In the genomic region with DNA sequence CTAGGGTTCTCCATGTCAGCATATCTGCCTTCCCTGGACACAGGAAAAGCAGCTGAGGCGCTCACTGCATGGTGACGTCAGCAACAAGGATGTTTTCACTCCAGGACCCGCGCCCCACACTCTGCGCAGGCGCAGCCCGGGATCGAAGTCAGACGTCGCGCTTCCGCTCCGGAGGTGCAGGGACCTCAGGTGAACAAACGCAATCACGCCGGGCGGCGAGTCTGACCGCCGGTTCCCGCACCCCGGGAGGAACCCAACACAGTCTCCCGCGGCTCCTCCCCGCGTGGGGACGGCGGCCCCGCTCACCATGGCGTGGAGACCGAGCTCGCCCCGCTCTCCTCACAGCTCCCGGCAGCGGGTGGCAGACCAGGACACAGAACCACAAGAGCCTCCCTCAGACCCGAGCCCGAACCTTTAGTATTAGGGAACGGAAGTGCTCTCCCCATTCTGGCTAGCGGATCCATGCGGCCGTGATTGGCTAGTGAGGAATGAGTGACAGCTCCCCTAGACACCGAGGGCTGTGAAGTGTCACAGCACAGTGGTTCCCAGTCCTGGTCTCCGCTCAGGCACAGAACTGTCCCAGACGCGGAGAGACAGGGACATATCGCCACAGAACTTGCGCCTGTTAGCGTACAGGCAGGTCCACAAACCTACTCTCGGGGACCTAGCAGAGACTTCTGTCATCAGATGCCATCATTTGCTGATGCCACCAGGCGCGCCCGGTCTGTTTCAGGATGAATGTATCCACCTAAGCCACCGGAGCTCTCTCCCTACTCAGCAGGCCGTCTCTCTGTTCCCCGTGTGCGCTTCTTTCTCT, we compare ENCODE assay signal across 8 mouse cellular contexts. TPM values are rescaled to one million over a fixed set of nuclear protein-coding genes. Genes with fewer than 3 reads are reported as not detected.
DNase-seq lines count a peak whose midpoint lies in the region; ATAC-seq lines count a peak whose summit lies in the region.
"Not testable (repeated sequence)": the region's sequence is repeated elsewhere in the genome, so short reads cannot be mapped to it uniquely, and the experiment has no call there.

No protein-coding gene starts in this region.

- peak overlapping the region; percentile 54 for H3K9ac ChIP-seq in intestine, embryonic 15.5 days

- H3K4me1 ChIP-seq in intestine, embryonic 15.5 days (replicated peaks) = not testable (repeated sequence)

- intact Hi-C loops in left cerebral cortex, postnatal 25 days (cut with DNase I) = loop anchor here (5.0 kb wide), 1 partner anchor 53 kb away; the partner anchor contains the start of gene Zfp959

- under 1% methylated on average over 56 of the region's 56 CpGs for WGBS in intestine, embryonic 15.5 days

- not testable (repeated sequence) for H3K27me3 ChIP-seq in intestine, embryonic 15.5 days (replicated peaks)

- ATAC-seq in intestine, embryonic 15.5 days = peak; percentile 98

- peak overlapping the region; percentile 84 for H3K4me2 ChIP-seq in intestine, embryonic 15.5 days (replicated peaks)

- H3K9me3 ChIP-seq in intestine, embryonic 15.5 days = not testable (repeated sequence)

- H3K36me3 ChIP-seq in intestine, embryonic 15.5 days = not testable (repeated sequence)

- peak overlapping the region; percentile 50 for H3K4me3 ChIP-seq in intestine, embryonic 15.5 days (replicated peaks)

- DNase-seq in adipocyte (ENCODE audit: low spot score) = peak; percentile 89
- peak; percentile 84 for DNase-seq in embryo, embryonic 10.5 days (ENCODE audit: low spot score)
- peak; percentile 92 for DNase-seq in gastrocnemius, postnatal 25 days
- peak; percentile 94 to 99 for DNase-seq in left cerebral cortex, postnatal 25 days (ENCODE audit: low spot score in 2 of 2)
- DNase-seq in mesoderm, embryonic 11.5 days (ENCODE audit: low read depth, low spot score) = peak; percentile 72
- peak; percentile 93 to 97 for DNase-seq in right cerebral cortex, postnatal 36 days (ENCODE audit: low spot score in 2 of 2)
- DNase-seq in urinary bladder, postnatal 4 days (ENCODE audit: low spot score in 2 of 2) = peak; percentile 86 to 91

- peak overlapping the region; percentile 93 for H3K27ac ChIP-seq in intestine, embryonic 15.5 days

RNA-seq across cellular contexts. Expression of gene Zfp119b, which starts 4.2 kb away (rescaled TPM):
- 1 to 10 TPM; 3.0 to 3.1 TPM for total RNA-seq in gastrocnemius, postnatal 25 days (2021)
- 3.5 and 4.4 TPM in 2 replicates for polyA plus RNA-seq in intestine, embryonic 15.5 days (2015; fragmentation: Nextera tagmentation; extraction: Ambion mirVana)
- 1 to 10 TPM; 3.5 to 4.0 TPM for total RNA-seq in left cerebral cortex, postnatal 25 days (2021)

RNA-seq across cellular contexts. Expression of gene Ebi3, which starts 7.4 kb away (rescaled TPM):
- under 1 TPM in 1 of 2 experiments, not detected in 1; 0.31 TPM for total RNA-seq in gastrocnemius, postnatal 25 days (2021)
- 2.8 and 3.2 TPM in 2 replicates for polyA plus RNA-seq in intestine, embryonic 15.5 days (2015; fragmentation: Nextera tagmentation; extraction: Ambion mirVana)
- 1 to 10 TPM; 2.1 to 2.5 TPM for total RNA-seq in left cerebral cortex, postnatal 25 days (2021)

RNA-seq across cellular contexts. Expression of gene Yju2, which starts 13.8 kb away (rescaled TPM):
- 1 to 10 TPM; 7.8 TPM for total RNA-seq in gastrocnemius, postnatal 25 days (2021)
- 21.0 and 21.4 TPM in 2 replicates for polyA plus RNA-seq in intestine, embryonic 15.5 days (2015; fragmentation: Nextera tagmentation; extraction: Ambion mirVana)
- total RNA-seq in left cerebral cortex, postnatal 25 days (2021) = 10 to 100 TPM; 15.0 to 15.3 TPM

RNA-seq across cellular contexts. Expression of gene Shd, which starts 25.2 kb away (rescaled TPM):
- total RNA-seq in gastrocnemius, postnatal 25 days (2021) = under 1 TPM in 1 of 2 experiments, not detected in 1; 0.28 TPM
- 9.0 and 9.4 TPM in 2 replicates for polyA plus RNA-seq in intestine, embryonic 15.5 days (2015; fragmentation: Nextera tagmentation; extraction: Ambion mirVana)
- total RNA-seq in left cerebral cortex, postnatal 25 days (2021) = 10 to 100 TPM; 30.9 to 34.4 TPM

RNA-seq across cellular contexts. Expression of gene Fsd1, which starts 41.2 kb away (rescaled TPM):
- not detected for total RNA-seq in gastrocnemius, postnatal 25 days (2021)
- polyA plus RNA-seq in intestine, embryonic 15.5 days (2015; fragmentation: Nextera tagmentation; extraction: Ambion mirVana) = 8.9 and 11.5 TPM in 2 replicates
- total RNA-seq in left cerebral cortex, postnatal 25 days (2021) = 10 to 100 TPM; 70.5 to 78.8 TPM

Comparison
In these comparisons a context has a peak if more than half of its experiments do, and no peak if none do; other contexts are left out.
1. Peak in every context shown above with its lines: DNase-seq, ATAC-seq, H3K4me3 ChIP-seq and H3K27ac ChIP-seq.